Mouse (Mus musculus) testis, adult 2 months (tissue): ENCODE results near the gene Dlg2. TPM values are rescaled to one million over a fixed set of nuclear protein-coding genes. Genes with fewer than 3 reads are reported as not detected.

Source experiments
- H3K27ac ChIP-seq: fragments of 200-500 bp; 2 replicates; pipeline ENCODE4 v1.5.1; 2012; ENCODE audit warnings: low read depth, low read length; ENCODE audit not compliant: control insufficient read depth, insufficient read depth
- H3K27me3 ChIP-seq: fragments of 200-500 bp; 2 replicates; pipeline ENCODE4 v1.6.1; 2012; ENCODE audit warnings: mild to moderate bottlenecking, low read length, moderate library complexity; ENCODE audit not compliant: control insufficient read depth, insufficient read depth
- H3K36me3 ChIP-seq: fragments of 200-500 bp; 2 replicates; pipeline ENCODE4 v1.6.1; 2012; ENCODE audit warnings: mild to moderate bottlenecking, low read length; ENCODE audit not compliant: control insufficient read depth, insufficient read depth
- H3K4me1 ChIP-seq: fragments of 200-500 bp; 2 replicates; pipeline ENCODE4 v1.6.1; 2012; ENCODE audit warnings: low read length; ENCODE audit not compliant: control insufficient read depth, insufficient read depth
- H3K4me3 ChIP-seq: fragments of 200-500 bp; 2 replicates; pipeline ENCODE4 v1.5.1; 2012; ENCODE audit warnings: low read depth, mild to moderate bottlenecking, low read length, moderate library complexity, mixed read lengths; ENCODE audit not compliant: control insufficient read depth
- CTCF ChIP-seq: fragments of 200-500 bp; IDR thresholded peaks from 2 replicates; pipeline ENCODE4 v1.5.1; 2012; ENCODE audit warnings: low read depth, mild to moderate bottlenecking, inconsistent platforms, low read length, moderate library complexity; ENCODE audit not compliant: control insufficient read depth, insufficient read depth, insufficient replicate concordance
- POLR2A ChIP-seq: fragments of 200-500 bp; IDR thresholded peaks from 2 replicates; pipeline ENCODE4 v1.6.1; 2012; ENCODE audit warnings: low read depth, mild to moderate bottlenecking, inconsistent platforms, low read length, moderate library complexity; ENCODE audit not compliant: control insufficient read depth
- polyA plus RNA-seq: library from polyadenylated mRNA; depleted of rRNA; stranded (reverse); fragments of >200 nt; gene quantifications from 2 replicates; pipeline ENCODE4 v1.2.3, GENCODE M21; 2012

The Dlg2 gene
- polyA plus RNA-seq, 1 experiment, result 13.3 TPM

GRCm38 (mm10) chr7:91443913-91444312 lies 967.4 kb downstream of the Dlg2 start:
- no peak for TF ChIP-seq CTCF
- no peak for TF ChIP-seq POLR2A
- no peak overlapping the region for H3K4me3 ChIP-seq
- no peaks in the 10 kb centered on the region for H3K27me3 ChIP-seq
- H3K36me3 ChIP-seq, result no peaks in the 10 kb centered on the region
- no peaks in the 10 kb centered on the region for H3K4me1 ChIP-seq
- H3K27ac ChIP-seq, result no peak overlapping the region

- Histone ChIP-seq H3K36me3 (no peaks in the 10 kb centered on the region), H3K4me3 (no peak overlapping the region), H3K27ac (no peak overlapping the region), H3K4me1 (no peaks in the 10 kb centered on the region), H3K27me3 (no peaks in the 10 kb centered on the region)
- TF ChIP-seq POLR2A (no peak), CTCF (no peak)
Measured at GRCm38 (mm10) chr7:91444728-91445127, 968.3 kb downstream of the Dlg2 start.

- H3K27ac ChIP-seq, result no peak overlapping the region
- H3K27me3 ChIP-seq, result no peaks in the 10 kb centered on the region
- TF ChIP-seq CTCF (no peak), POLR2A (no peak)
- H3K36me3 ChIP-seq, result no peaks in the 10 kb centered on the region
- no peak overlapping the region for H3K4me3 ChIP-seq
- no peaks in the 10 kb centered on the region for H3K4me1 ChIP-seq
Measured at GRCm38 (mm10) chr7:91456796-91457195, 980.3 kb downstream of the Dlg2 start.

- no peaks in the 10 kb centered on the region for H3K27me3 ChIP-seq
- H3K27ac ChIP-seq, result no peak overlapping the region
- H3K4me1 ChIP-seq, result no peaks in the 10 kb centered on the region
- no peak for TF ChIP-seq POLR2A
- TF ChIP-seq CTCF, result no peak
- H3K4me3 ChIP-seq, result no peak overlapping the region
- H3K36me3 ChIP-seq, result no peaks in the 10 kb centered on the region
Measured at GRCm38 (mm10) chr7:91457207-91457606, 980.7 kb downstream of the Dlg2 start.

DNA sequence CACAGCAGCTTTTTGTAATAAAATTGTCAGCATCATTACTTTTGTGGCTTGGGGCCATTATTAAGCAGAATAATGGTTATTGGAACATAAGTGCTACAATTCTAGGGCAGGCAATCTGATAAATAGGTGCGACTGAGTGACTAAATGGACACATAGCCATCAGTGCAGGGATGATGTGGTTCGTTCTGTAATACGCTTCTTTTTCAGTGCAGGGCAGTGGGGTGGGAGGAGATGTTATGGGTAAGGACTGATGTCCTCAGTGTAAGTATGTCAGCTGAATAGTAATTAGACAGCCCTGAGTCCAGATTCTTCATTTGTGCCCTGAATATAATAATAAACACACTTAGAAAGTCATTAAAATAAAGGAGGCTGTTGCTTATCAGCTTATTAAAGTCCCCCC lies 984.9 kb downstream of the Dlg2 start:
- Histone ChIP-seq H3K4me3 (no peak overlapping the region), H3K4me1 (no peaks in the 10 kb centered on the region), H3K36me3 (no peaks in the 10 kb centered on the region), H3K27me3 (no peaks in the 10 kb centered on the region), H3K27ac (no peak overlapping the region)
- no peak for TF ChIP-seq CTCF
- no peak for TF ChIP-seq POLR2A

DNA sequence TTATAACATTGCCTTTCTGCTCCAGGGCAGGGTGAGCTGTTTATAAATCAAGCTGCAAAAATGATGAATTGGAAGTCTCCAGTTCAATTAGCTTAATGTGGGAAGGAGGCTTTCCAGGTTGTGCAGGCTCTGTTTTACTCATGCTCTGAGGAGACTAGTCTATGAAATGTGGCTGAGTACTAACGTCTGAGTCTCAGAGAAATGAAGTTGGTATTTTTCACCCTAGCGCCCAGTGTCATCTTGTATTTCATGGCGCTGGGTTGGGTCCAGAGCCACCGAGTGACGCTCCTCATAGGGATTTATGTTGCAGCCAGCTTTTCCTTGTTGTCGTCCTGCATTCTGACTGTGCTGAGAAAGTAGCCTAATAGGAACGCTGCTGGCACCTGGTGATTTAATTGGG lies 986.8 kb downstream of the Dlg2 start:
- Histone ChIP-seq H3K36me3 (no peaks in the 10 kb centered on the region), H3K27ac (no peak overlapping the region), H3K27me3 (no peaks in the 10 kb centered on the region), H3K4me1 (no peaks in the 10 kb centered on the region), H3K4me3 (no peak overlapping the region)
- no peak for TF ChIP-seq CTCF
- no peak for TF ChIP-seq POLR2A

DNA sequence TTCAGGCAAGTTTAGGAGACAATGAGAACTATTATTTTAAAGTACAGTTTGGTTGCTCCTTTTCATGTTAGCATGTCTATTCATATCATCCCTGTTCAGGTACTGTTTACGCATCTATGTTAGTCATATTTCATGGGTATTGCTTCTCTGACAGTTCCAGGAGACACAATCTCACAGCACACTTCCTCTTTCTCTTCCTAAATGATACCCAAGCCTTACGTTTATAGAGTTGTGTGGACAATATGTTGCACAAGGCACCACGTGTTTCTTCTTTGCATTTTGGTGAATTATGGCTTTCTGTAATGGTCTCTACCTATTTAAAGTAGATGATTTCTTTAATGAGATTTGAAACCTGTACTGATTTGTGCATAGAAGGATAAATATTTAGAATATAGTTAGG lies 990.6 kb downstream of the Dlg2 start:
- TF ChIP-seq POLR2A, result no peak
- TF ChIP-seq CTCF, result no peak
- no peaks in the 10 kb centered on the region for H3K27me3 ChIP-seq
- no peak overlapping the region for H3K27ac ChIP-seq
- no peaks in the 10 kb centered on the region for H3K4me1 ChIP-seq
- H3K36me3 ChIP-seq, result no peaks in the 10 kb centered on the region
- no peak overlapping the region for H3K4me3 ChIP-seq

GRCm38 (mm10) chr7:91479145-91479544 lies 1002.7 kb downstream of the Dlg2 start:
- Histone ChIP-seq H3K27me3 (no peaks in the 10 kb centered on the region), H3K4me1 (no peaks in the 10 kb centered on the region), H3K36me3 (no peaks in the 10 kb centered on the region), H3K27ac (no peak overlapping the region), H3K4me3 (no peak overlapping the region)
- TF ChIP-seq CTCF (no peak), POLR2A (no peak)
